Mouse (Mus musculus): ENCODE data around the gene Cttnbp2. TPM values are rescaled to one million over a fixed set of nuclear protein-coding genes. Genes with fewer than 3 reads are reported as not detected.
A peak's percentile ranks its signal among the peaks of the same experiment; 100 is the strongest.

Cttnbp2 gene
- polyA plus RNA-seq (2015; fragmentation: Nextera tagmentation; extraction: Ambion mirVana), result 122 TPM in 2 replicates

DNA sequence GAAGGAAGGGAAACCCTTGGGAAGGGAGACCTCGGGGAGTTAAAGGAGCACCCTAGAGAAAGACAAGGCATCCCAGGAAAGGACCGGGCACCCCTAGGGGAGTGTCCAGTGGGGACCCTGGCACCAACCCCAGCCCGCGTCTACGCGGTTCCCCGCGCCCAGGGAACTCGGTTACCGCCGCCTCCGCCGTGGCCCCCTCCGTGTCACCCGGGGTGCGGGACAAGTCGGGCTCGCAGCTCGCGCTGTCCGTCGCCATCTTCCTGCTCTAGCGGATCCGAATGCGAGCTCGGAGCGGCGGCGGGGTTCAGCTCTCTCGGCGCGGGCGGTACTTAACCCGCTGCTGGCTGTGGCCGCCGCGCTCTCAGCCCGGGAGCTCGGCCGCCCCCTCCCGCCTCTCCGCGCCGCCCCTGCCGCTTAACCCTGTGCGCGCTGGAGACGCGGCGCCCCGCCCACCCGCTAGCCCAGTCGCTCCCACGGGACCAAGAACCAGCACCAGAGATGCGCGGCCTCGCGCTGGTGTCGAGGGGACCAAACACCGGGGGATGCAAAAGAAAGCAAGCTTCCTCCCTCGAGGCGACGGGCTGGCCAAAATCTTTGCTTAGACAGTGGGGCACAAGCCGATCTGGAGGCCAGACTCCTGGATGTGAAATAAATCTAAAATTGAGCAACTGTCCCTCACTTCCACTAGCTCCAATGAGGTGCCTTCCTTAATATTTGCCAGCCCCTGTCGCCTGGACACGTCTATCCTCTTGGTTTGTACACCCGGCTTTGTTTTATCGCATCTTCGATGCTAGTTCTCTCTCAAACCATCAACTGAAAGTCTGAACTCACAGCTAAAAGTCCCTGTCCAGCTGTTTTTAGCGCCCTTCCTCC is at the start of gene Cttnbp2:
Cttnbp2 (minus strand) TSS at position 364 of the 873 bp plus-strand sequence.
- whole genome bisulfite sequencing, result under 1% methylated on average over 70 of the region's 70 CpGs
- peak within 1 kb of the TSS; percentile 94 for H3K9ac ChIP-seq (replicated peaks)
- H3K36me3 ChIP-seq, result no peaks in the 10 kb centered on the region
- ATAC-seq (replicated peaks), result peak; percentile 96
- H3K4me3 ChIP-seq, result peak within 1 kb of the TSS; percentile 95
- H3K27me3 ChIP-seq, result no peaks in the 10 kb centered on the region
- H3K27ac ChIP-seq (replicated peaks), result peak within 1 kb of the TSS; percentile 92
- no peaks in the 10 kb centered on the region for H3K9me3 ChIP-seq
- H3K4me1 ChIP-seq, result peaks cover 32% of the 10 kb centered on the region
- H3K4me2 ChIP-seq (replicated peaks), result peak within 1 kb of the TSS; percentile 61

DNA sequence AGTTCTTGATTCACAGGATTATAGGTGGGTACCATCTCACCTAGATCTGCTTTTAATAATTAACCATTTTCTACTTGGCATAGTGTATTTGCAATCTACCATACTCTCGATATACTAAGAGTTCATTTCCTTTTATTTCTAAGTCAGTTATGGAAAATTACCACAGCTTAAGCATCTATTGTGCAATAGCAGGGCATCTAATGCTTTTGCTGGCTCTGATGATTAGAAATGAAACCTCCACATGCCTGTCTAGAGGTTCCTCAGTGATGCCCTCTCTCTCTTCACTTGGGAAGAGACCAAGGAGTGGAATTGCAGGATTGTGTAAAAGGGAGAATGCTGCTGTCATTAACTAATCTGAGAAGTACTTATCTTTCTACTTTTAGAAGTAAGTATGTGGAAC is 44.4 kb upstream of the Cttnbp2 start:
- no peak overlapping the region for H3K9ac ChIP-seq (replicated peaks)
- H3K4me3 ChIP-seq, result no peak overlapping the region
- no peaks in the 10 kb centered on the region for H3K9me3 ChIP-seq
- no peaks in the 10 kb centered on the region for H3K4me1 ChIP-seq
- H3K27ac ChIP-seq (replicated peaks), result no peak overlapping the region
- H3K4me2 ChIP-seq (replicated peaks), result no peak overlapping the region
- H3K27me3 ChIP-seq, result no peaks in the 10 kb centered on the region
- no peaks in the 10 kb centered on the region for H3K36me3 ChIP-seq
- ATAC-seq (replicated peaks), result no peak
- WGBS, result 94% methylated on average over 1 of the region's 1 CpGs

DNA sequence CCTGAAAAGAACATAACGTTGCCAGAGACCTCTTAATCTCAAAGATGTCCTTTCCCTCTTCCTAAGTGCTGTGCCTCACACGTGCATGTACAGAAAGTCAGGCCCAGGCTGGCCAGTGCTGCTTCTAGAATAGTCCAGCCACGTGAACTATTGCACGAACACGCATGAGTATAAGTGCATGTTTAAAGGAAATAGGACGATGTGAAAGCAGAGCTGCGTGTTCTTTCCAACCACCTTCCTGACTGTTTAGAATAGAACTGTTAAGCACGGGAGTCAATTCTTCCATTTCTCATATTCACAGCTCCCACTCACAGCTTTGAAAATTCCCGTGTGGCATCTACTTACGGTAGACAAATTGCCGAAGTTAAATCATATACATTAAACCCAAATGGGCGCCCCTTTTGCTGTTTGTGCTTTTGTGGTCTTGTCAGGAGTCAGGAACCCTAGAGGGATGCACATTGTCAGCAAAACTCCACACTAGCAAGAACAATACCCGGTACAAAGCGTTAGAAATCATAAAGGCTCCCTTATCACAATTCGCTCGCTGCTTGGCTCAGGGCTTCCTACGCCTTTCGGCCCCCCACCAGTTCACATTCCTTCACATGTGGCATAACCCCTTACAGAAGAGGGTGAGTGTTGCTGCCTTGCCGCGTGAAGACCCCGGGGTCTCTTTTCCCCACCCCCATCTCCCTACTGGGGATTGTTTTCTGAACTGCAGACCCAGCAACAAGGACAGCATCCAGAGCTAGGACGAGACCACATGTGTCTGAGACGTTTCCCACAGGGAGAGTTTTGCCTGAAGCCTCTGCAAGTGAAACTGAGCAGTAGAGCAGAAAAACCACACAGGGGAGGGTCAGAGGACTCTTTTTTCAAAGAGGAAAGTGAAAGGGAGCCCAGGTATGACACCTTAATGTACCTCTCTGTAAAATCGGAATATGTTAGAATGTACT is 33.1 kb upstream of the Cttnbp2 start:
- Histone ChIP-seq H3K27me3 (no peaks in the 10 kb centered on the region), H3K4me3 (no peak overlapping the region), H3K9ac (replicated peaks) (no peak overlapping the region), H3K36me3 (no peaks in the 10 kb centered on the region), H3K4me1 (peaks cover 3% of the 10 kb centered on the region; the same call in 1 of the 2 replicates), H3K27ac (replicated peaks) (no peak overlapping the region), H3K4me2 (replicated peaks) (no peak overlapping the region), H3K9me3 (no peaks in the 10 kb centered on the region)
- 60% methylated on average over 24 of the region's 24 CpGs for WGBS
- ATAC-seq (replicated peaks), result 0 out of 2 replicates have a peak, but pooled peaks have one; percentile 16

DNA sequence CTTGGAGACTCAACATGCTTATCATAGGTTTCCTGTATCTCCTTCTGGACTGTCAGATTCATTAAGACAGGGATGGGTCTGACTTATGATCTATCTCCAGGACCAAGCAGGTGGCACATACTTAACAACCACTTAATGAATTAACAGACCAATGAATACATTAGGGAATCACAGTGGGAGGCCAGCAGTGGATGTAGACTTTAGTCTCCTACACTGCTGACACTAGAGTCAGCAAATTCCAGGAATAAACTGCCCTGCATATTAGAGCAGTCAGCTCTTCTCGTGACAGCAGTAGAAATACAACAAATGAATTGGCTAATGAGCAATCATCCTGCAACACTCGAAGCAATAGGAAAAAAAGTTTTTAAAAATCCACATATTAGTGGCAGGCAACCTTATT is 29.2 kb upstream of the Cttnbp2 start:
- Histone ChIP-seq H3K36me3 (no peaks in the 10 kb centered on the region), H3K4me1 (peaks cover 3% of the 10 kb centered on the region; the same call in 1 of the 2 replicates), H3K9me3 (no peaks in the 10 kb centered on the region), H3K9ac (replicated peaks) (no peak overlapping the region), H3K4me3 (no peak overlapping the region), H3K27me3 (no peaks in the 10 kb centered on the region), H3K27ac (replicated peaks) (no peak overlapping the region), H3K4me2 (replicated peaks) (no peak overlapping the region)
- WGBS, result 70% methylated on average over 2 of the region's 2 CpGs
- ATAC-seq (replicated peaks), result no peak

DNA sequence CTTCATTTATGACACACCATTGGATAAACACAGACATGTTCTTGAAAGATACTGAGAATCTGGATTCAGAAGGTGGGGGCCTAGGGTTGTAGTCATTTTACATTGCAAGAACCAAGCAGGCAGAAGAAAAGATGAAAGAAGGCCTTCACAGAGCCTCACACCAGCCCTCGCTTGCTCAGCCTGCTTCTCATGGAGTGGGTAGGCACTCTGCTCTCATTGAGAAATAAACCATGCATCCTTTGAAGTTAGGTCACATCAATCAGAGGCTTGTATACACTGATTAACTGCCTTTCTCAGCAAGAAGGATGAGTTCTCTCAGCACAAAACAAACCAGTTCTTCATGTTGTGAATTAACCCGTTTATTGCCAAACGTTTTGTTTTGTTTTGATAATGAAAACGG is 25.8 kb upstream of the Cttnbp2 start:
- 66% methylated on average over 4 of the region's 4 CpGs for WGBS
- H3K9ac ChIP-seq (replicated peaks), result no peak overlapping the region

DNA sequence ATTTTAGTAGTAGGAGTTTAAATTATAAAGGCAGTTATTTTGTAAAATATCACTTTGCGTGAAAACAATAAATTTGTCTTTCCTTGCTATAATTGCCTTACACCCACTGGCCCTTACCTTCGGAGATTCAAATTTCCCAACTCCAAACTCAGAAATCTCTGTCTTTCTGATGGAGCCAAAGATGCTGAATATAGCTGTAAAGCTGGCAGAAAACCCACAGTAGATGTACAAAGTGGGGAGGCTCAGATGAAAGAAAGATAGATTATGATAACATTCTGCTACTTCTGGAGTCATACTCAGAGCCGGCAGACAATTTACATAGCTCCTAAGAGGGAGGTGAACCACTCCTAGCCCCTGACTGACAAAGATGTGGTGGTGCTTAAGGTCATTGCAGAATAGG is 15.8 kb upstream of the Cttnbp2 start:
- WGBS, result 92% methylated on average over 3 of the region's 3 CpGs
- no peaks in the 10 kb centered on the region for H3K4me1 ChIP-seq
- ATAC-seq (replicated peaks), result no peak

More for the DNA sequence above, 25.8 kb upstream of the Cttnbp2 start:
- ATAC-seq (replicated peaks), result no peak
- no peak overlapping the region for H3K4me3 ChIP-seq
- no peaks in the 10 kb centered on the region for H3K36me3 ChIP-seq
- H3K4me2 ChIP-seq (replicated peaks), result no peak overlapping the region
- H3K27me3 ChIP-seq, result no peaks in the 10 kb centered on the region
- no peaks in the 10 kb centered on the region for H3K9me3 ChIP-seq
- no peaks in the 10 kb centered on the region for H3K4me1 ChIP-seq
- H3K27ac ChIP-seq (replicated peaks), result no peak overlapping the region

DNA sequence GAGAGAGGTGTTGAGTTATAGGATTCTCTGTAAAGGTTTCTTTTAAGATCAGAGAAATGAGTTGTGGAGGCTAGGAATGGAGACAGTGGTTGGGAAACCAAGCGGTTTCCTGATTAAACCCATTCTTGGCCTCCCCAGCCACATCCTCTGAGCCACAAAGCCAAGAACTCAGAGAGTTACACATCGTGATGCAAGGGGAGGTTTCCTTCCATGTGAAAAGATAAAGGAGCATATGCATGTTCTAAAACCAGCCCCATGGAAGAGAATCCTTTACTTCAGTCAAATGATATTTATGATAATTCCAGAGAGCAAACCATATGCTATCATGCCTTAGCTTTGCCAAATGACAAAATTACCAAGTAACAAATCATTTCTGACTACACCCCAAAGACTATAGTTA is 3.0 kb upstream of the Cttnbp2 start:
- H3K4me1 ChIP-seq, result peaks cover 23% of the 10 kb centered on the region
- no peak overlapping the region for H3K9ac ChIP-seq (replicated peaks)
- no peaks in the 10 kb centered on the region for H3K36me3 ChIP-seq
- no peak overlapping the region for H3K4me3 ChIP-seq
- 56% methylated on average over 2 of the region's 2 CpGs for WGBS
- no peak for ATAC-seq (replicated peaks)
- no peak overlapping the region for H3K4me2 ChIP-seq (replicated peaks)
- H3K27me3 ChIP-seq, result no peaks in the 10 kb centered on the region
- H3K9me3 ChIP-seq, result no peaks in the 10 kb centered on the region
- H3K27ac ChIP-seq (replicated peaks), result peak overlapping the region; percentile 62; the same call in 1 of the 2 replicates

More for the DNA sequence above, 15.8 kb upstream of the Cttnbp2 start:
- no peaks in the 10 kb centered on the region for H3K36me3 ChIP-seq
- H3K4me3 ChIP-seq, result no peak overlapping the region
- H3K27ac ChIP-seq (replicated peaks), result no peak overlapping the region
- no peaks in the 10 kb centered on the region for H3K27me3 ChIP-seq
- H3K9ac ChIP-seq (replicated peaks), result no peak overlapping the region
- H3K9me3 ChIP-seq, result no peaks in the 10 kb centered on the region
- no peak overlapping the region for H3K4me2 ChIP-seq (replicated peaks)

DNA sequence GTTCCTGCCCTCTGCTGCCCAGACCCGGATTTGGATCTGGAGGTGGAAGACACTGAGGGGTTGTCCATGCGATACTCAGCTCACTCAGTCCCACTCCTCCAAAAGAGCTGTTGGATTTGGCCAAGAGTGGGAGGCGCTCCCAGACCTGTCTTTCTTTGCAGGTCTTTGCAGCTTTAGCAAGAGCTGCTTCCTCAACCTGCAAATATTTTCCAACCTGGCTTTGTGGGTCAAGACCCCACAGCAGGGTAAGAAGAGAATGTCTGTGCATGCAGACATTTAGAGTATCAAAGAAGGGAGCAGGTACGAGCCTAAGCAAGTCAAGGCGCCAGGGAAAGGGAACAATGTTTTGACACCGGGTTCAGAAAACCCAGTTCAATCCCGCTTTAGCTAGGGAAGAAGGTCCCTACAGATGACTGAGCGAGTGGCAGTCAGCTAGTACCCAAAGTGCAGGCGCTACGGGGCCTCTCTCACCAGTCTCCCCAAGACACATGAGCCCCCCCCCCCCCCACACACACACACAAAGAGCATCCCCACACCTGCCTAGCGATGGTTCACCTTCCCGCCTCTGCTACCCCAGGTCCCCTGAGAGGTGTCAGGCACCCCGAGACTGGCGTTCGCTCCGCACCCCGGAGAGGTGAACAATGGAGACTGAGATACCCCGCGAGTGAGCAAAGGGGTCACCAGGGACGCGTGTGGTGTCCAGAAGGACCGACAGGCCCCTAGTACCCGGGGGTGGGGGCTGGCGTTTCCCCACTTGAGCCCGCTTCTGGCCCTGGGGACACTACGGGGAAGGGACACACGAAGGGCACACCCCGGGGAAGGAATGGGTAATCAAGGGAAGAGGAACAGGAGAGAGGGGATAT is 801 bp downstream of the Cttnbp2 start:
- Histone ChIP-seq H3K27ac (replicated peaks) (peak overlapping the region; percentile 92), H3K27me3 (no peaks in the 10 kb centered on the region), H3K9me3 (no peaks in the 10 kb centered on the region), H3K4me2 (replicated peaks) (peak overlapping the region; percentile 61), H3K9ac (replicated peaks) (peak overlapping the region; percentile 94), H3K36me3 (no peaks in the 10 kb centered on the region), H3K4me1 (peaks cover 32% of the 10 kb centered on the region), H3K4me3 (peak overlapping the region; percentile 95)
- peak; percentile 47 for ATAC-seq (replicated peaks)
- under 1% methylated on average over 28 of the region's 28 CpGs for WGBS

DNA sequence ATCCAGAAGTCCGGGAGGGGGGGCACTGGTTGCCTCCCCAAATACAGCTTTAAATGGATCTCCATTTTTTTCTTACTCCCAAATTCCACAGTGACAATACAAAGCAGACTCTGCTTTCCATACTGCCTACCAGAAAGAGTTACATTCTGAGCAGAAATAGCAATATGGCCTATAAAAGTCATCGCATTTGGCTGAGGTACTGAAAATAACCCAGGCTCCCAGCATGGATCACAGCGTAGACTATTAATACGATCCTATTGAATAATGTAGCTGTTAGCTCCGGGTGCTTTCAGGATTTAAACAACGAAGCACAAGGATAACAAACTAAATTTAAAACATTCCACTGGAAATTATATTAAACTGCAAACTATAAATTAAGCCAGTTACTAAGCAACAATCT is 2.8 kb downstream of the Cttnbp2 start:
- peaks cover 47% of the 10 kb centered on the region for H3K4me1 ChIP-seq
- H3K36me3 ChIP-seq, result no peaks in the 10 kb centered on the region
- H3K9me3 ChIP-seq, result no peaks in the 10 kb centered on the region
- peak overlapping the region; percentile 61 for H3K4me2 ChIP-seq (replicated peaks)
- no peak for ATAC-seq (replicated peaks)
- H3K9ac ChIP-seq (replicated peaks), result peak overlapping the region; percentile 36; the same call in 1 of the 2 replicates
- 63% methylated on average over 6 of the region's 6 CpGs for WGBS
- H3K27ac ChIP-seq (replicated peaks), result no peak overlapping the region
- H3K4me3 ChIP-seq, result peak overlapping the region; percentile 95
- no peaks in the 10 kb centered on the region for H3K27me3 ChIP-seq

DNA sequence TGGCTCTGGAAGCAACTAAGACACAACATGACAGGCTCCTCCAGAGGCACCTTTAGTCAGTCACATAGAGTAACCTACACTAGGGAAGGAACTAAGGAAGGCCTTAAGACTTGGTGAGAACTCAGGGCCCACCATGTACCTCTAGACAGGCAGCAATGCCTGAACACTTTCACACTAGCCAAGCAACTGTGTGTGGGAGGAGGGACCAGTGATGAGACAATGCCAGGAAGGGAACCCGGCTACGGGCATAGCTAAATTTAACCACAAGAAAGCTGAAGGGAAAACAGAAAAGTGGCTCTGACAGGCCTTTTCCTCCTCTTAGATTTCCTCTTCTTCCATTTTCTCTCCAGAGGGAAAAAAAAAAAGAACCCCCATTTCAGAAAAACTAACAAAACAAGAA is 6.6 kb downstream of the Cttnbp2 start:
- no peak overlapping the region for H3K27ac ChIP-seq (replicated peaks)
- H3K27me3 ChIP-seq, result no peaks in the 10 kb centered on the region
- H3K4me2 ChIP-seq (replicated peaks), result no peak overlapping the region
- peaks cover 32% of the 10 kb centered on the region for H3K4me1 ChIP-seq
- no peak for ATAC-seq (replicated peaks)
- H3K9me3 ChIP-seq, result no peaks in the 10 kb centered on the region
- H3K36me3 ChIP-seq, result no peaks in the 10 kb centered on the region
- WGBS, result 78% methylated on average over 2 of the region's 2 CpGs
- no peak overlapping the region for H3K4me3 ChIP-seq
- H3K9ac ChIP-seq (replicated peaks), result no peak overlapping the region

DNA sequence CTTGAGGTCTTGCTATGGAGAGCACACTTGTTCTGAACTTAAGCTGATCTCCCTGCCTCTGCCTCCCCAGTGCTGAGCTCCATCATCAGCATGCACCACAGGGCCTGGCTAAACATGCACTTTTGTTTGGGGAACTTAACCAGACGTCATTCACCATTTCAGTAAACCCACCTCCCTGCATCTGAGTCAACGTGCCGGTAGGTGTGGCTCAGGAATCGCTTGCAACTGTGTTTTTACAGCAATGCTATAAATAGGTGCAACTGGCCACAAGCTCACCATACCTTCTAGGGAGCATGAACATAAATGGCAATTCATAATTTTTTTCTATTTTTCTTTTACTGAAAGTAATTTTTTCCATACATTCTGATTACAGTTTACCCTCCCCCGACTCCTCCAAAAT is 14.8 kb downstream of the Cttnbp2 start:
- H3K9me3 ChIP-seq, result no peaks in the 10 kb centered on the region
- no peaks in the 10 kb centered on the region for H3K27me3 ChIP-seq
- H3K9ac ChIP-seq (replicated peaks), result no peak overlapping the region
- 71% methylated on average over 5 of the region's 5 CpGs for WGBS
- ATAC-seq (replicated peaks), result no peak
- H3K4me1 ChIP-seq, result no peaks in the 10 kb centered on the region
- H3K4me3 ChIP-seq, result no peak overlapping the region
- H3K27ac ChIP-seq (replicated peaks), result no peak overlapping the region
- H3K36me3 ChIP-seq, result peaks cover 28% of the 10 kb centered on the region
- no peak overlapping the region for H3K4me2 ChIP-seq (replicated peaks)
